Mouse (Mus musculus): ENCODE measurements around the gene Ccdc22.

DNA sequence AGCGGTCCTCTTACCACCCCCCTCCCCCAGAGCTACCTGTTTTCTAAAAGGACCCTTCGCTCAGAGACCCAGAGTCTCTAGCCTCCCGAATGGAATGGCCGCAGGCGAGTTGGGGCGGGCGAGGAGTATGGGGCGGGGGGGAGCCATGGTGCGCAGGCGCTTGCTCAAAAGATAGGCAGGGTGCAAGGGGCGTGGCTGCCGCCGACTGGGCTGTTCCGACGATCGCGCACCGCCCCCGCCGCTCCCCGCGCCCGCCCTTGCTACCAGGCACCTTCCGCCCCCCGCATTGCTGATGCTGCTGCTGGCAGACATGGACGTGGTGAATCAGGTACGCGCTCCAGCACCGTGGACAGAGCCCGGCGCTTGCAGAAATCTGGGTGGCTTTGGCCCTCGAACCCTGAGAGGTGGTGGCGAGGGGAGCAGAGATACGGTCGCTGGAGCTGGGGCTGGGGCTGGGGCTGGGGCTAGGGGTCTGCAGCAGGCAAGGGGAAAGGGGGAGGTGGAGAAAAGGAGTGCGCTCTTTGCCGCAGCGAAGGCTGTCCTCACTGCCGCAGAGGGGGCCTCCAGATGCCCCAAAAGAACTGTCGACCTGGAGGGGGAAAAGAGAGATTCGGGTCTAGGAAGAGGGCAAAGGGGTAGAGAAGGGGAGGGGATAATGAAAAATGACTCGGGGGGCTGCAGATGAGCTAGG, 33.2 kb upstream of the Ccdc22 start, which contains the start of gene Syp:
- TF ChIP-seq CTCF (IDR thresholded peaks at IDR 0.05; ENCODE audit: extremely low read depth, insufficient read depth, low read length) (no peak), POLR2A (IDR thresholded peaks at IDR 0.05; ENCODE audit: extremely low read depth, insufficient read depth, low read length) (no peak)

Data from cortical plate, adult 2 months (tissue).